Mouse (Mus musculus) frontal cortex, postnatal 36 days (tissue): ENCODE data around the gene E2f4.

Experiments used
- DNase-seq, 2 experiments: peaks; one replicate each; pipeline ENCODE4 v3.0.0; 2022; ENCODE audit warnings: low spot score in 2 of 2

E2f4 gene

DNA sequence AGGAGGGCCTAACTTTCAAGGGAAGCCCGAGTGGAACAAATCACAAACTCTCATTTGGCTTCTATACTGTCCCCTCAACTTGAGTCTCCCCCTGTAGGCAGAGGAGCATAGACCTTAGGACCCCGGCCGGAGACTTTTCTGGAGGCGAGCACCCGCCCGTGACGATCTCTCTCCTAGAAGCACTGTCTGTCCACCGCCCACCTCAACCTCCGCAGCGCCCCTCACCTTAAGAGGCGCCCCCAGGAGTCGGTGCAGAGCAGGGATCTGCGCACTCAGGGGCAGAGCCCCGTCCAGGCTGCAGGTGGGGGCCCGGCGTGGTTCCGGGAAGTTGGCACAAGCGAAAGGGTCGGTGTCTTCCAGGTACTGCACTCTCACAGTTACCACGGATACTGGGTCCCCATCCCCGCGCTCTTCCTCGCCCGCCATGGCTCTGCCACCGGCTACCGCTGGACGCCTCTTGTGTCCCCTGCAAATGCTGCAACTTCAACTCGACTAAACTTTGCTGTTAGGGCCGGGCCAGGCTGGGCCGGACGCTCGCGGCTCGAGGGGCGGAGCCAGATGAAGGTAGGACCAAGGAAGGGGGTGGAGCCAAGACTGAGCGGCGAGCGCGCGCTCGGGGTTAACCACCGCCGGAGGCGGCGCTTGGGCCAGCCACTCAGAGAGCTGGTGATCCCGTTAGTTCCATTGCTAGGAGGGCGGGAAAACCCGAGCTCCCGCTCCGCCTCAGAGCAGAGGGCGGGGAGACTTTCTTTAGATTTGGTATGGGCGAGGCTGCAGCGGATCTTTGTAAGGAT is 50.2 kb downstream of the E2f4 start, which contains the start of gene Fhod1:
TSS of gene Fhod1 (minus strand) at position 526 of the 794 bp plus-strand sequence.
- peak; percentile 81 to 87 for DNase-seq

DNA sequence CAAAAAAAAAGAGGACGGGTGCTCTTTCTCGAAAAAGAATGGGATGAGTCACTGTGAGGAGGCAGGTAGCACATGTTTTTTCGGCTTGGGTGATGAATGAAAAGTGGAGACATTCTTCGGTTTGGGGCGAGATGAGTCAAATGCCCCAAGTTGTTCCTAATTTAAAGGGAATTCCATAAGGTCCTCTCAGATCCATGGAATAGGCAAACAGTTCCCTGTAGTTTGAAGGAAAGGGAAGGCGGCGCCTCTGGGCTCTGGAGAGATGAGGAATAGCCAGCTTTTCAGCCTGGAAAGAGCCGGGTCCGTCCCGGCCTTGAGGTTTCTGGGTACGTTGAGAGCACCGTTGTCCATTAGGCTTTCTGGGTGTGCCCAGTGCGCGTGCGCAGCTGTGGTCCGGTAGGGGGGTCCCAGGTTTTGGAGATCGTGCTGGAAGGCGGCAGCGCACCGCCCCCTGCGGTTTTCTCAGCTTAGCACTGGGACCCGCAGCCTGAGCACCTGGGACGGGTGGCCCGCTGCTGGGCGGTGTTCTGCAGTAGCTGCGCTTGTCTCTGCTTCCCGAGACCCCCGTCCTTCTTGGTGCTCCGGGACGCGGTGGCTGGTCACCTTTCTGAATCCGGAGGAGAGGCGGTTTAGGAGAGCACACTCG is 51.1 kb downstream of the E2f4 start, which contains the start of gene Slc9a5:
TSS of gene Slc9a5 (plus strand) at position 394 of the 646 bp plus-strand sequence.
- DNase-seq, result peak; percentile 38 to 55

DNA sequence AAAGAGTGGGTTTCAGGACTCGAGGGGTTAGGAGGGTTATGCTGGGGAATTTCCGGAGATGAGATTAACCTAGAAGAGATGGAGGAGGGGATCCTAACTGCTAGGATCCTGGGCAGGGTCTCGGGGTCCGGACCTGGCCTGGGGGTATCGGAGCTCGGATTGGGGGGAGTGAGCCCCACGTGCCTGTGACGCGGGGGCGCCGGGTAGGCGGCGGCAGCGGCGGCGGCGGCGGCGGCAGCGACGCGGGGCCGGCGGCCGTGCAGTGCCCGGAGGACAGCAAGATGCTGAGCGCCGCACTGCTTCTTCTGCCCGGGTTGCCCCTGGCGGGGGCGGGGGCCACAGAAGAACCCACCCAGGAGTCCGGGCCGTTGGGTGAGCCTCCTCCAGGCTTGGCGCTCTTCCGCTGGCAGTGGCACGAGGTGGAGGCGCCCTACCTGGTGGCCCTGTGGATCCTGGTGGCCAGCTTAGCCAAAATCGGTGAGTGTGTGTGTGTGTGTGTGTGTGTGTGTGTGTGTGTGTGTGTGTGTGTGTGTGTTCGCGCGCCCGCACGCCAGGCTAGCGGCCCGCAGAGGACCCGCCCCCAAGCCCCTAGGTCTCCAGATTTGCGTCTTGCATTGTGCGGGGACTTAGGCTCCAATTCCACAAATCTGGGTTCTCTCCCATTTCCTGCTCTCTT is 51.8 kb downstream of the E2f4 start:
- DNase-seq, result peak; percentile 24 to 44

DNA sequence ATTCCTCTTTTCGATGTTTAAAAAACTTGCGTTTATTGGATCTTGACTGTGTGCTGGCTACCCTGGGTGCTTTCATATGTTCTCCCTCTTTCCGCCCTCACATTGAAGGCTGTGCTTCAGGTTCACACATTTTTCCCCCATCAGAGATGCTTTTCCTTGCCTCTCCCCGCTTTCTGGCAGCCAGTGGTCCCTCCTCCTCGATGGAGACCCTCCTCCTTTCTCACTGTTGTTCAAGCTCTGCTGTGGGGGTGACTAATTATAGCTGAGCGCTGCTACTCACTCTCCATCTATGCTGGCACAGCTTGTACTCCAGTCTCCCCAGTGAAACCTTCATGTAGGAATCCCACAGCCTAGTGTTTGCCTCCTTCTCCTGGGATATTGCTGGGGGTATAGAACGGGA is 52.7 kb downstream of the E2f4 start:
- peak; percentile 10 to 36 for DNase-seq

DNA sequence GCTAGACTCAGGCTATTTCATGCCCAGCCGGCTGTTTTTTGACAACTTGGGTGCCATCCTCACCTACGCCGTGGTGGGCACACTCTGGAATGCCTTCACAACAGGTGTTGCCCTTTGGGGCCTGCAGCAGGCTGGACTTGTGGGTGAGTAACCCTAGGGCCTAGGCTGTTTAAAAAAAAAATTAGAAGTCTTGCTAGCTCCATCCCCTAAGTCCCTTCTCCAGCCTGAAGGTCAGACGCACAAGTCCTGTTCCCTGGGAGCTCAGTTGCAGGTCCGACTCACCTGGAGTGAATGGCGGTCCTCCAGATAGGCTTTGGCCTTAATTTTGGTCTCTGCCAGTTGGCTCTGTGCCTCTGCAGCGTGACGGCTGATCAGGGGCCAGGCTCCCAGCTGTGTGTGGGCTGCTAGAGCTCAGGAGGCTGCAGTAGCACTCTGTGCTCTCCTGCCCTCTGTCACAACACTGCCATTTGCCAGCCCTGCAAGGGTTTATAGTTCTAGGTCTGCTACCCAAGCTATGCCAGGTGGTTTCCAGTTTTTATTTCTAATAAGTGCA is 56.2 kb downstream of the E2f4 start:
- no peak for DNase-seq

DNA sequence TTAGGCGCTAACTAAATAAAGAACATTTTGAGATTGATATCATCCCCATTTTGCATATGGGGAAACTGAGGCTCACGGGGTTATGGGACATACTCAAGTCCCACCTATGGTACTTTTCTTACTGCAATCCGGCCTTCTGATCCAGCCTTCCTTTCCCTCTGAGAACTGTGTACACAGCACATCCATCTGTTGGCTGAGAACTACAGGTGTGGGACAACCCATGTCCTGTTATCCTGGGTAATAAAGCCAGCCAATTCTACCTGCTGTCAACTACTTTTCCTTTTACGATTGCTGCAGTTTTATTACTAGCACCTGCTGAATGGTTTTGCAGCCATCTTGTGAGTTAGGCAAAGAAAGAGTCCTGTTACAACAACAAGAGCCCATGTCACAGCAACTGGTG is 57.1 kb downstream of the E2f4 start:
- DNase-seq, result no peak
